Mouse (Mus musculus) bone marrow, adult 2 months (tissue): ENCODE measurements around the gene Nol4l. TPM values are rescaled to one million over a fixed set of nuclear protein-coding genes. Genes with fewer than 3 reads are reported as not detected.

Experiments used
- H3K27ac ChIP-seq: fragments of 200-500 bp; 2 replicates; pipeline ENCODE4 v1.5.1; 2012; ENCODE audit warnings: low read depth, mild to moderate bottlenecking, control low read depth, inconsistent platforms, low read length; ENCODE audit not compliant: control insufficient read depth, poor library complexity, insufficient read depth
- H3K4me1 ChIP-seq: fragments of 200-500 bp; 2 replicates; pipeline ENCODE4 v1.6.1; 2011; ENCODE audit warnings: low read length; ENCODE audit not compliant: control insufficient read depth, insufficient read depth
- H3K4me3 ChIP-seq: fragments of 200-500 bp; replicated peaks from 2 replicates; pipeline ENCODE3; 2011; ENCODE audit warnings: mild to moderate bottlenecking, low read depth, low read length, control low read depth; ENCODE audit not compliant: control insufficient read depth
- CTCF ChIP-seq: fragments of 200-500 bp; IDR thresholded peaks from 2 replicates; pipeline ENCODE4 v1.5.1; 2011; ENCODE audit warnings: low read length, control low read depth; ENCODE audit not compliant: control insufficient read depth, insufficient read depth
- POLR2A ChIP-seq: fragments of 200-500 bp; IDR thresholded peaks from 2 replicates; pipeline ENCODE4 v1.6.1; 2011; ENCODE audit warnings: low read depth, mild to moderate bottlenecking, control low read depth, low read length, borderline replicate concordance; ENCODE audit not compliant: control insufficient read depth
- WGBS: fragments of 180-500 bp; shearing (Covaris S2); methylation state at CpG from one replicate; pipeline ENCODE4 v1.1.7; 2018; 5-methylcytosine and 5-hydroxymethylcytosine counted together
- polyA plus RNA-seq: library from polyadenylated mRNA; stranded (reverse); fragments of >200 nt; gene quantifications from 2 replicates; pipeline ENCODE4 v1.2.4, GENCODE M21; 2011; ENCODE audit warnings: low replicate concordance; ENCODE audit not compliant: missing spikeins, insufficient read depth, insufficient read length

Nol4l gene
- polyA plus RNA-seq, 1 experiment = 7.5 TPM

DNA sequence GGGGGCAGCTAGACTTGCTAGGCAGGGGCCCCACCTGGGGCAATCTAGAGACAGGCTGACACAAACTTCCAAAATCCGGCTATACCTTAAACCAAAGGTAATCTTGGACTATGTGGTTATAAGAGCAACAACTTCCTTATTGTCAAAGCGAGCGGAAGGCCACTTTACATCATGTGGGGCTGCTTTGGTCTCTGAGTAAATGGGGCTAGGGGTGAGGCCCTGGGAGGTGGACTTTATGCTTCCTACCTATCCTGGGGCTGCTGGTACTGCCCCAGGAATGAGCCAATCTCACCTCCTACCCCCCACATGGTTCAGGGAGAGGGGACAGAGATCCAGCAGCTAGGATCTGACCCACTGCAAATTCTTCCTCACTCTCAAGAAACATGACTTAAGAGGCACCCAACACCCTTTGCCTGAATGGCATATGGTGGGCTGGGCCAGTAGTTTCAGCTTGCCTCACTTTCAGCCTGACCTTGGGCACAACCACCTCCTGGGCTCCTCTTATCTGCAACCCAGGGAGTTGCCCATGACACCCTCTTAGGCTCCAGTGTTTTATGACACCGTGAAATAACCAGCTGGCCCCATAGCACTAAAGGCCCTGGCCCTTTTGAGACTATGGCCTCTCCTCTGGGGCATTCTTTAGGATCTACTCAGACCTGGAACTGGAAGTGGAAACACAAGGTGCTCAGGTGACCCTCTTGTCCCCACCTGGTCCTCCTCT is 104.5 kb downstream of the Nol4l start:
- TF ChIP-seq CTCF = no peak
- TF ChIP-seq POLR2A = no peak
- H3K27ac ChIP-seq = no peak overlapping the region
- no peak overlapping the region for H3K4me3 ChIP-seq
- peaks cover 2% of the 10 kb centered on the region; the same call in 1 of the 2 replicates for H3K4me1 ChIP-seq
- WGBS = 61% methylated on average over 4 of the region's 4 CpGs

DNA sequence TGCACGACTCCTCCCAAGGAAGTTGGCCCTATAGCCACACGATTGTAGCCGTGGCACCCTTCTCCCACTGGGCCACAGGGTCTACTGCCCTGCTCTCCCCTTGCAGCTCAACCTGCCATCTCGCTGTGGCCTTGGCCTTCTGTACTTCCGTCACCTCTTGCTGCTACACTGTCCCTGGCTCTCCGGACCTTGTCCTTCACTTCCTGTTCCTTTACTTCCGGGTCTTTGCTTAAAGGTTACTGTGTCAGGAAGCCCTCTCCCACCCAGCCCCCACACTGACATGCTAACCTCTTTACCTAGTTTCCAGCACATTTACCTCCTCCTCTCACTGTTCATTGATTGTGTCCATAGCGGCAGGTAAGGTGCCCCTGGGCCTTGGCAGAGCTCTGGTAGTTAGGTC is 105.2 kb downstream of the Nol4l start:
- WGBS = 65% methylated on average over 8 of the region's 8 CpGs
- Histone ChIP-seq H3K4me3 (no peak overlapping the region), H3K27ac (no peak overlapping the region), H3K4me1 (peaks cover 2% of the 10 kb centered on the region; the same call in 1 of the 2 replicates)
- TF ChIP-seq CTCF (no peak), POLR2A (no peak)

DNA sequence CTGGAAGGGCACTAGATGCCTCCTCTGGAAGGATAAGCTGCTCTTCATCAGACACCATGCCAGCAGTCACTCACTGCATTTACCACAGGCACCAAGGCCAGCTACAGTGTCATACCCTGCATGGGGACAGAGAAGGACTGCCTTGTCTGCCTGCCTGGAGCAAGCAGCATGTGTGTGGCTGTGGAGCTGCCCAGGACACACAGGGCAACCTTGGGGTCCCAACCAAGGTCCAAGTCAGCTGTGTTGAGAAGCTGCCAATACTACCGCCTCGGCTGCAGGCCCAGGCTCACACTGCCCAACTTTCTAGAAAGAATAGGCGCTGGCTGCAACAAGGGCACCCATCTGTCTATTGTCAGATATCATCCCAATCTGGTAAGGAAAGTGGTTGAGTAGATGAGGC is 106.7 kb downstream of the Nol4l start:
- WGBS = 89% methylated on average over 3 of the region's 3 CpGs
- no peak overlapping the region for H3K4me3 ChIP-seq
- no peak for TF ChIP-seq CTCF
- no peak for TF ChIP-seq POLR2A
- peaks cover 2% of the 10 kb centered on the region; the same call in 1 of the 2 replicates for H3K4me1 ChIP-seq
- no peak overlapping the region for H3K27ac ChIP-seq

DNA sequence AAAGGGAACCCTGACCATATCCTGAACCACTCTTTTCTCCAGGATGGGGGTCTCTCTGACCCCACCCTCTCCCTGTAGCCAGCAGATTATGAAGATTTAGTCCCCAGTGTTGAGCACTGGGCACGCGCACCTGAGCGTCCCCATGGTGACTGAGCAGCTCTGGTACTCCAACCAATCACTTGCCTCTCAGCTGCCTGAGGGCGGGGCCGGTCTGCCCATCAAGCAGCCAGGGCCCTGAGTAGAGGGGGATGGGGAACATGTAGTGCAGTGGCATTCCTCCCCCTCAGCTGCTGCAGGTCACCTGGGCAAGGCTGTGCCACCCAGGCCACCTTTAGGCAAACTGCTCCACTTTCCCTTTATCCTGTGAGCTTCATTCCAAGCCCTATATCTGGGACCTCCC is 107.7 kb downstream of the Nol4l start:
- 91% methylated on average over 5 of the region's 5 CpGs for WGBS
- no peak overlapping the region for H3K4me3 ChIP-seq
- H3K27ac ChIP-seq = no peak overlapping the region
- H3K4me1 ChIP-seq = peaks cover 2% of the 10 kb centered on the region; the same call in 1 of the 2 replicates
- TF ChIP-seq POLR2A (no peak), CTCF (no peak)

GRCm38 (mm10) chr2:153421233-153421632 is 108.5 kb downstream of the Nol4l start:
- Histone ChIP-seq H3K27ac (no peak overlapping the region), H3K4me3 (no peak overlapping the region), H3K4me1 (peaks cover 2% of the 10 kb centered on the region; the same call in 1 of the 2 replicates)
- TF ChIP-seq POLR2A = no peak
- TF ChIP-seq CTCF = no peak

DNA sequence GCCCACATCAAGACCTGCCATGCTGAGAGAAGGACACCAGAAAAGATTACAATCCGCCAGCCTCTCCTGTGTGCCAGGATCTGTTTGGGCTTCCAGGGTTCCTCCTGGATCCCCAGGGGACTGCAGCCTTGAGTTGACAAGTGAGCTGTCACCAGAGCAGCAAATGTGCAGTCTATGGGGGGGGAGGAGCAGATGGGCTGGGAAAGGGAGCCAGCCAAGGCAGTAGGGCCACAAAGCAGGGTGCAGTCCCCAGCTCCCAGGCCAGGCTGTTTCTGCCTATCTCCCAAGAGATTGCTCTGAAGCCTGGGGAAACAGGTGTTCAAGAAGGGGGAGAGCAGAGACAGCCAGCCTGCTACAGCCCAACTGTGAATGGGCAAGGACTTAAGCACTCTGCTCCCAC is 111.4 kb downstream of the Nol4l start:
- peaks cover 1% of the 10 kb centered on the region; the same call in 1 of the 2 replicates for H3K4me1 ChIP-seq
- WGBS = 88% methylated on average over 1 of the region's 1 CpGs
- TF ChIP-seq CTCF = no peak
- no peak for TF ChIP-seq POLR2A
- H3K4me3 ChIP-seq = no peak overlapping the region
- no peak overlapping the region for H3K27ac ChIP-seq

- TF ChIP-seq POLR2A (no peak), CTCF (no peak)
- peaks cover 1% of the 10 kb centered on the region; the same call in 1 of the 2 replicates for H3K4me1 ChIP-seq
- 91% methylated on average over 12 of the region's 12 CpGs for WGBS
- no peak overlapping the region for H3K27ac ChIP-seq
- H3K4me3 ChIP-seq = no peak overlapping the region
Observed at GRCm38 (mm10) chr2:153417841-153418240, 111.9 kb downstream of the Nol4l start.

DNA sequence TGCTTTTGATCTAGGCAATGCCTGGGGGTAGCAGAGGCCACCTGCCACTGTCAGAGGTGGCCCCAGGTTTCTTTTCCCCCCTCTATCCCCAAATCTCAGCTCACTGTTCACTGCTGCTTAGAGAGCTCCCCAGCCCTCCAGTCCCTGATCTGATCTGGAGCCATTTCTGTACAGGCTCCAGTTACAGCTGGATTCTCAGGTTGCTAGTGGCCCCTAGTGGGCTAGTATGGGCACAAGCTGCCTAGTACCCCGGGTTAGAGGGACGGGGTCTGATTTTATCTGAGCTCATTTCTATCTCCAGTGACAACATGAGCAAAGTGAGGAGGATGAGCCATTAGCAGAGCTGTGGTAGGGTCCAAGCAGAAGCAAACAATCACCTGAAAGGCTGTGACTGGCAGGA is 115.2 kb downstream of the Nol4l start:
- 30% methylated on average over 2 of the region's 2 CpGs for WGBS
- Histone ChIP-seq H3K27ac (no peak overlapping the region), H3K4me1 (peaks cover 4% of the 10 kb centered on the region), H3K4me3 (no peak overlapping the region)
- TF ChIP-seq POLR2A (no peak), CTCF (peak; percentile 44)
